Mouse (Mus musculus): ENCODE data around the gene C1qtnf9. TPM values are rescaled to one million over a fixed set of nuclear protein-coding genes. Genes with fewer than 3 reads are reported as not detected.
A peak's percentile ranks its signal among the peaks of the same experiment; 100 is the strongest.

Gene C1qtnf9
- total RNA-seq, 2 experiments from 2014 or later = not detected

DNA sequence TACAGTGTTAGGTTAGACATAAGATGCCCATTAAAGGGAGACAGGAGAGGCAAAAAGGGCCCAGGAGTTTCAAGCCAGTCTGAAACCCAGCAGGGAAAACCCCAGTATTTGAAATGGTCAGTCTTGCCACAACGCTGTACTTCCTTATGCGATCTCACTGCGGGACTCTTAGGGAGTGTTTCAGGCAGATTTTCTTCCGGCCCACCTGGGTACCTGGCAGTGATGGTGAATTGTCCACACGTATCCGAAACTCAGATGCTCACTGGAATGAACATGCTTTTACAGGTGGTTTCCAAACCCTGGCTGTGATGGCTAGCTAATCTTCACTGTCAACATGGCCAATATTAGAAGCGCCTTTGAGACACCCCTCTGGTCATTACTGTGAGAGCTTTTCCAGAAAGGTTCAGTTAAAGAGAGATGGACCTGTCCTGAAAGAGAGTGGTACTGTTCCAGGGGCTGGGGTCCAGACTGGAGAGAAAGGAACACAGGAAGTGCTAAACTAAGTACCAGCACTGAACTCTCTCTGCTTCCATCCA, 14.3 kb downstream of the C1qtnf9 start:
- ATAC-seq (replicated peaks; ENCODE audit: low FRiP score, poor library complexity, severe bottlenecking) = no peak

DNA sequence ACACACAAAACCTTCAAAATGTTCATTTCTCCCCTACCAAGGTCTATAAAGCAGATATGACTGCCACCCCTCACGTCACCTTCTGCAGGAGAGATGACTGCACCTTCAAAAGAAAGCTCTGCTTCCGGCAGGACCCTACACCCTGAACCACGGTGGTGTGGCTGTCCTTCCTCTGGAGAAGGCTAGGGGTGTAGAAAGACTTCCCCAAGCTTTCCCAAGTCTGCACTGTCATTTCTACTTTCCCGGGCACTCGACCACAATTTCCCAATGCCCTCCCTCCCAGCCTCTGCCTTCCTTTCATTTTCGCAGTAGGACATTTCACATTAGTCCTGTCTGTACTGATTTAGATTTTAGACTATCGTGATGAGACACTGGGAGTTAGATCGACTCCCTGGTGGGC, 15.3 kb downstream of the C1qtnf9 start:
- ATAC-seq (replicated peaks; ENCODE audit: low FRiP score, poor library complexity, severe bottlenecking) = no peak

GRCm38 (mm10) chr14:60784427-60785315, 16.7 kb downstream of the C1qtnf9 start, which contains the start of gene Mipep:
TSS of gene Mipep (plus strand) at chr14:60784573.
- peak; percentile 90 for ATAC-seq (replicated peaks; ENCODE audit: low FRiP score, poor library complexity, severe bottlenecking)

DNA sequence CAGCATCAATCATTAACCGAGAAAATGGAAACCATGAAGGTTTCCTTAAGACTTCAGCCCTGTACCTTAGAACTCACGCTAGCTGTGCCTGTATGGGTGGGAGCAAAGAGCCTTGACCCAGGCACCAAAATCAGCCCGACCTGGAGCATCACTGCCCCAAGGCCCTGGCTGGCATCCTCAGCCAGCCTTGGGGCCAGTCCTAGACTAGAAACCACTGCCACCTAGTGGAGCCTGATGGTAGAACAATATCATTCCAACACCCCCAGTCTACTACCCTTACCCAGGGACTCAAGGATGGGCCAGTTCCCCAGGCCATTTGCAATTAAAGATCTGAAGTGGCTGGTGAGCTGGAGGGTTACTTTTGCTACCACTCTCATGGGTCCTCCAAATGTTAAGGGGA, 22.2 kb downstream of the C1qtnf9 start:
- peak; percentile 80 for ATAC-seq (replicated peaks; ENCODE audit: low FRiP score, poor library complexity, severe bottlenecking)

DNA sequence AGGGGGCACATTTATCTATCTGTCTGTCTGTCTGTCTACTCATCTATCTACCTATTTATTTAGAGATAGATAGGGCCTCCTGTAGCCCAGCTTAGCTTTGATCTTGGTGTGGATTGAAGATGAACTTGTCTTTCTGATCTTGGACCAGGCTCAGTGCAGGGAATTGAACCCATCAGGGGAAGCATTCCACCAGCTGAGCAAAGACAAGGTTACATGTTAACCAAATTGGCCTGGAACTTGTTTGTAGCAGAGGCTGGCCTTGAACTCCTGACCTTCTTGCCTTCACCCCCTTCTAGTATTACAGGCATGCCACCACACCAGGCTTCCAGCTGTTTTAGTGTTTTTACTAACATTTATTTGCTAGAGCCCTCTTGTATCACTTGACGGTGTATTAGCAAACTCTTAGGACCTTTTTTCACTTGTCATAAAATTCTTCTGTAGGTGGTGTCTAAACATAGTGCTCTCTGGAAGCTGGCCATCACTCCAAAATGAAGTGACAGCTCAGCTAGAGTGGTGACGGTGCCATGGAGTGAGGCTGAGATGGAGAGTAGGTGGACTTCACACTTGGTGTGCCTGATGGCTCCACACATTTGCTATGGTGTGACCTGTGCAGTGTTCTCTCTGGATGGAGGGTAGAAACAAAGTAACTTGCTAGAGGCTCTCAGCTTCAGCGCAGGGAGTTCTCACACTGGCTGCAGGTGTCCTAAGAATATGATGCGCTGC, 28.8 kb downstream of the C1qtnf9 start:
- no peak for ATAC-seq (replicated peaks; ENCODE audit: low FRiP score, poor library complexity, severe bottlenecking)

DNA sequence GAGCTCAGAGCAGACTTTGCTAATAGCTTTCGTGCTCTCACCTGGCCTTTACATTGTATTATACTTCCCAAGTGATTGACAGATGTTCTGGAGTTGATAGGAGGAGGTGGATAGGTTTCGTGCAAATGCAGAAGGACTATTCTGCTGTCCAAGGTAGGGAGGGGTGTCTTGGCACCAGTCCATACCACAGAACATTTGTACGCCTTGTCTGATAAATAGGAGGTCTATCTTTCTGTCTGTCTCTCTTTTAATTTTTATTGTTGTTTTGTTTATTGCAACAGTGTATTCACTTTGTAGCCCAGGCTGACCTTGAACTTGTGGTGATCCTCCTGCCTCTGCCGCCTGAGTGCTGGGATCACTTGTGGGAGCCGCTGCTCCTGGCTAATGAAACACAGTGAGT, 29.7 kb downstream of the C1qtnf9 start:
- no peak for ATAC-seq (replicated peaks; ENCODE audit: low FRiP score, poor library complexity, severe bottlenecking)

GRCm38 (mm10) chr14:60798721-60799120, 30.8 kb downstream of the C1qtnf9 start:
- no peak for ATAC-seq (replicated peaks; ENCODE audit: low FRiP score, poor library complexity, severe bottlenecking)

GRCm38 (mm10) chr14:60799762-60800728, 32.1 kb downstream of the C1qtnf9 start:
- 0 out of 2 replicates have a peak, but pooled peaks have one; percentile 30 for ATAC-seq (replicated peaks; ENCODE audit: low FRiP score, poor library complexity, severe bottlenecking)

DNA sequence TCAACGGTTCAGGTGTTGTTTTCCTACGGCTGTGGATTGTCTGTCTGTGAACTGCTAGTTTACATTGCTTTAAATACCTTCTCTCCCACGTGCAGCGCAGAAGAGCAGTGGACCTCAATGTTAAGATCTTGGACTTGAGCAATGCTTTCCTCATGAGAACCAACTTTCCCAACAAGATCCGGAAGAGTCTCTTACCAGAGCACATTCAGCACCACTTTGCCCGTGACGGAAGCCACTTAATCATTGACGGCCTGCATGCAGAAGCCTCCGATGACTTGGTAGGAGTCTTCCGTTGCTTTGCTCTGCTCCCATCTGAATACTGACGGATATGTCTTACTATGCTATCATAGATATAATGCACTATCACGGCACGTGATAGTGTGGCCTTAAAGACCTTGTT, 34.1 kb downstream of the C1qtnf9 start:
- no peak for ATAC-seq (replicated peaks; ENCODE audit: low FRiP score, poor library complexity, severe bottlenecking)

GRCm38 (mm10) chr14:60804978-60805377, 37.0 kb downstream of the C1qtnf9 start:
- no peak for ATAC-seq (replicated peaks; ENCODE audit: low FRiP score, poor library complexity, severe bottlenecking)

DNA sequence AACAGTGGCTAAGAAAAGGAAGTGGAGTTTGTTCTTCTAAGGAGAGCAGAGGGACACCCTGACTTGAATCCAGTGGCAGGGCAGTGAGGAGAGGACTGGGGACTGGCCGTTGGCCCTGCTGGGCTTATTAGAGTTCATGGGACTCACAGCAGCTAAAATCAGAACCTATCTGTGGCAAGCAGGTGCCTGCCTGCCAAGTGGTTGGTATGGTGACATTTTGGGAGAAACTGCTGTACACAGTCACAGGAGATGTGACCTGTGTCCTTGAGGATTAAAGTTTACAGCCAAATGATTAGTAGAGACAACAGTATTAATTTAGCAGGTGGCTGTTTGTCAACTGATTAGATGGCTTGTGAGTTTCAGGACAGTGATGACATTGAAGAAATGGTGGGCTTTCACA, 37.9 kb downstream of the C1qtnf9 start:
- ATAC-seq (replicated peaks; ENCODE audit: low FRiP score, poor library complexity, severe bottlenecking) = no peak

GRCm38 (mm10) chr14:60806891-60807344, 39.0 kb downstream of the C1qtnf9 start:
- no peak for ATAC-seq (replicated peaks; ENCODE audit: low FRiP score, poor library complexity, severe bottlenecking)

GRCm38 (mm10) chr14:60809881-60810280, 41.9 kb downstream of the C1qtnf9 start:
- ATAC-seq (replicated peaks; ENCODE audit: low FRiP score, poor library complexity, severe bottlenecking) = no peak

DNA sequence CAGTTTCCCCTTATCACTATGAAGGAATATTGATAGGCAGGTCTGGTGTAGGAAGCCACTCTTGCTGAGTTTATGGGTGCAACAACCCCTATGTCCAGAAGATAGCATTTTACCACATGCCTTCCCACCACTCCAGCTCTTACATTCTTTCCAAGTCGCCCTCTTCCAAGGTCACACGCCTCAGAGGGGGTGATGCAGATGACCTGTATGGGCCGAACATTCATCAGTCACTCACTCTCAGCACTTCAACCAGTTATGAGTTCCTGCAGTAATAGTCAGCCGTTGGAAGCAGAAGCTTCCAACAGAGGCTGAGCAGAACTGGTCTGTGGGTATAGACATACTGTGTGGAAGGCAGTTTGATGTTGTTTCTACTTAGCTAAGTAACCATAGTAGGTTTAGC, 43.6 kb downstream of the C1qtnf9 start:
- ATAC-seq (replicated peaks; ENCODE audit: low FRiP score, poor library complexity, severe bottlenecking) = no peak

DNA sequence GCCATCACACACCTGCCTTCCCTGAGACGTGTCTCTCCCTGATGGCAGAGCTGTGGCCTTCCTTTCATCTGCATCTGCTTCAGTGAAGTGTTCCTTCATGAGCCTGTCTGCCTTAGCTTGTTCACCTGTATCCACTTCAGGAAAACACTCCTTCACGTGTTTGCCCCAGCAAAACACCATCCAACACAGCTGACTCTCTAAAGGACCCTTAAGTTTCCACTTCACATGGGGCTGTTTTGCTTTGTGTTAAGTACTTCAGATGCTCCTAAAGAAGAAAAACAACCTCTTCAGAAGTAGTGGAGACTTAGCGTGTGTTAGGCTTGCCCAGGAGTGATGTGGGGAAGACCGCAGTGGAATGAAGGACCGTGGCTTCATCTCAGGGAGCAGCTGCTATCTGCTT, 47.2 kb downstream of the C1qtnf9 start:
- no peak for ATAC-seq (replicated peaks; ENCODE audit: low FRiP score, poor library complexity, severe bottlenecking)

GRCm38 (mm10) chr14:60818045-60818444, 50.1 kb downstream of the C1qtnf9 start:
- no peak for ATAC-seq (replicated peaks; ENCODE audit: low FRiP score, poor library complexity, severe bottlenecking)

- no peak for ATAC-seq (replicated peaks; ENCODE audit: low FRiP score, poor library complexity, severe bottlenecking)
These were observed 62.2 kb downstream of the C1qtnf9 start for GRCm38 (mm10) chr14:60830096-60830495.
